Mouse (Mus musculus) lung, postnatal 10 days (tissue): ENCODE data around the gene Polrmt.

Experiments
- DNase-seq: peaks from one replicate; pipeline ENCODE4 v3.0.0; 2021

Polrmt gene

GRCm38 (mm10) chr10:79740863-79741262 lies 5.5 kb downstream of the Polrmt start:
- DNase-seq: no peak

- DNase-seq: no peak
Measured at GRCm38 (mm10) chr10:79739234-79739633, 7.1 kb downstream of the Polrmt start.

- DNase-seq: no peak
Measured at GRCm38 (mm10) chr10:79738259-79738658, 8.1 kb downstream of the Polrmt start.

- DNase-seq: no peak
Measured at GRCm38 (mm10) chr10:79736706-79737105, 9.7 kb downstream of the Polrmt start.

GRCm38 (mm10) chr10:79735361-79735760 lies 11.0 kb downstream of the Polrmt start:
- no peak for DNase-seq

GRCm38 (mm10) chr10:79733847-79734246 lies 12.5 kb downstream of the Polrmt start:
- DNase-seq: no peak

- peak; percentile 32 for DNase-seq
Measured at GRCm38 (mm10) chr10:79732500-79732899, 13.9 kb downstream of the Polrmt start.

- peak; percentile 48 for DNase-seq
Measured at GRCm38 (mm10) chr10:79729357-79729965, 16.9 kb downstream of the Polrmt start.

GRCm38 (mm10) chr10:79728323-79729249 lies 17.8 kb downstream of the Polrmt start:
- DNase-seq: peak; percentile 46

GRCm38 (mm10) chr10:79726090-79726489 lies 20.3 kb downstream of the Polrmt start:
- DNase-seq: peak; percentile 58

GRCm38 (mm10) chr10:79723692-79724091 lies 22.7 kb downstream of the Polrmt start:
- DNase-seq: no peak

- no peak for DNase-seq
Measured at GRCm38 (mm10) chr10:79723047-79723446, 23.3 kb downstream of the Polrmt start.

- no peak for DNase-seq
Measured at GRCm38 (mm10) chr10:79721089-79721488, 25.3 kb downstream of the Polrmt start.

- peak; percentile 86 for DNase-seq
Measured at GRCm38 (mm10) chr10:79717640-79718357, 28.6 kb downstream of the Polrmt start.

GRCm38 (mm10) chr10:79716988-79717355 lies 29.4 kb downstream of the Polrmt start:
- no peak for DNase-seq

- no peak for DNase-seq
Measured at GRCm38 (mm10) chr10:79716254-79716987, 30.0 kb downstream of the Polrmt start, which contains the start of gene Hcn2. TSS of gene Hcn2 (plus strand) at chr10:79716634.

- no peak for DNase-seq
Measured at GRCm38 (mm10) chr10:79714996-79715395, 31.4 kb downstream of the Polrmt start.

GRCm38 (mm10) chr10:79713163-79713562 lies 33.2 kb downstream of the Polrmt start:
- DNase-seq: no peak

GRCm38 (mm10) chr10:79712499-79713126 lies 33.8 kb downstream of the Polrmt start:
- DNase-seq: peak; percentile 88

- DNase-seq: no peak
Measured at GRCm38 (mm10) chr10:79712029-79712428, 34.4 kb downstream of the Polrmt start.

GRCm38 (mm10) chr10:79709307-79709706 lies 37.1 kb downstream of the Polrmt start:
- no peak for DNase-seq

GRCm38 (mm10) chr10:79708668-79709067 lies 37.7 kb downstream of the Polrmt start:
- DNase-seq: no peak
